Mouse (Mus musculus) forebrain, embryonic 16.5 days (tissue): ENCODE measurements around the gene Banf2. TPM values are rescaled to one million over a fixed set of nuclear protein-coding genes. Genes with fewer than 3 reads are reported as not detected.

Source experiments
- ATAC-seq: fragments of 200-750 bp; cut with Nextera tagmentation; 2 replicates; pipeline ENCODE4 v1.8.0; 2017; ENCODE audit warnings: mild to moderate bottlenecking, moderate library complexity
- H3K27ac ChIP-seq: fragments of 300-500 bp; sonication (generic); 2 replicates; pipeline ENCODE4 v1.5.1; 2014; ENCODE audit warnings: low read length, control low read depth
- H3K27me3 ChIP-seq: fragments of 300-500 bp; sonication (generic); replicated peaks from 2 replicates; pipeline ENCODE4 v1.6.1; 2014; ENCODE audit warnings: low read length; ENCODE audit not compliant: control insufficient read depth, insufficient read depth
- H3K36me3 ChIP-seq: fragments of 300-500 bp; sonication (generic); 2 replicates; pipeline ENCODE4 v1.6.1; 2014; ENCODE audit not compliant: control insufficient read depth, insufficient read depth
- H3K4me1 ChIP-seq: fragments of 300-500 bp; sonication (generic); replicated peaks from 2 replicates; pipeline ENCODE4 v1.6.1; 2014; ENCODE audit warnings: low read length; ENCODE audit not compliant: control insufficient read depth, insufficient read depth
- H3K4me2 ChIP-seq: fragments of 300-500 bp; sonication (generic); 2 replicates; pipeline ENCODE4 v1.6.1; 2014; ENCODE audit warnings: mild to moderate bottlenecking, low read length, control low read depth
- H3K4me3 ChIP-seq: fragments of 300-500 bp; sonication (generic); replicated peaks from 2 replicates; pipeline ENCODE4 v1.5.1; 2014; ENCODE audit warnings: mild to moderate bottlenecking, low read length, control low read depth
- H3K9ac ChIP-seq: fragments of 300-500 bp; sonication (generic); replicated peaks from 2 replicates; pipeline ENCODE4 v1.6.1; 2014; ENCODE audit warnings: low read depth, low read length, control low read depth
- H3K9me3 ChIP-seq: fragments of 300-500 bp; sonication (generic); 2 replicates; pipeline ENCODE4 v1.6.1; 2016; ENCODE audit warnings: low read length; ENCODE audit not compliant: control insufficient read depth
- WGBS: fragments of 180-500 bp; shearing (Covaris S2); extraction: QIAGEN DNeasy Blood & Tissue Kit; methylation state at CpG from one replicate; pipeline ENCODE4 v1.1.7; 2014; 5-methylcytosine and 5-hydroxymethylcytosine counted together
- polyA plus RNA-seq: library from polyadenylated mRNA; unstranded; fragments of >200 nt; fragmentation: Nextera tagmentation; extraction: Ambion mirVana; gene quantifications from 2 replicates; pipeline ENCODE4 v1.2.1, GENCODE M21; 2015

The Banf2 gene
- polyA plus RNA-seq, 1 experiment from 2014 or later: not detected

GRCm38 (mm10) chr2:144015861-144016260 is 17.0 kb upstream of the Banf2 start:
- H3K27me3 ChIP-seq: no peaks in the 10 kb centered on the region; the same call in 1 of the 2 replicates
- H3K4me1 ChIP-seq: no peaks in the 10 kb centered on the region; the same call in 1 of the 2 replicates
- no peak for ATAC-seq
- no peak overlapping the region for H3K9ac ChIP-seq
- no peaks in the 10 kb centered on the region for H3K36me3 ChIP-seq
- H3K27ac ChIP-seq: no peak overlapping the region
- 91% methylated on average over 9 of the region's 9 CpGs for WGBS
- H3K9me3 ChIP-seq: no peaks in the 10 kb centered on the region
- H3K4me2 ChIP-seq: no peak overlapping the region
- no peak overlapping the region for H3K4me3 ChIP-seq

- WGBS: 71% methylated on average over 2 of the region's 2 CpGs
These were observed 12.9 kb upstream of the Banf2 start for GRCm38 (mm10) chr2:144019971-144020370.

GRCm38 (mm10) chr2:144022441-144022840 is 10.4 kb upstream of the Banf2 start:
- Histone ChIP-seq H3K27me3 (no peaks in the 10 kb centered on the region), H3K4me1 (no peaks in the 10 kb centered on the region), H3K9me3 (no peaks in the 10 kb centered on the region), H3K27ac (no peak overlapping the region), H3K4me2 (no peak overlapping the region), H3K36me3 (no peaks in the 10 kb centered on the region), H3K9ac (no peak overlapping the region), H3K4me3 (no peak overlapping the region)
- ATAC-seq: no peak
- 72% methylated on average over 3 of the region's 3 CpGs for WGBS

More at GRCm38 (mm10) chr2:144019971-144020370, 12.9 kb upstream of the Banf2 start:
- H3K4me3 ChIP-seq: no peak overlapping the region
- H3K4me1 ChIP-seq: no peaks in the 10 kb centered on the region
- no peaks in the 10 kb centered on the region for H3K9me3 ChIP-seq
- no peak overlapping the region for H3K9ac ChIP-seq
- no peaks in the 10 kb centered on the region for H3K27me3 ChIP-seq
- no peak overlapping the region for H3K4me2 ChIP-seq
- no peaks in the 10 kb centered on the region for H3K36me3 ChIP-seq
- no peak for ATAC-seq
- H3K27ac ChIP-seq: no peak overlapping the region

GRCm38 (mm10) chr2:144025361-144025760 is 7.5 kb upstream of the Banf2 start:
- Histone ChIP-seq H3K36me3 (no peaks in the 10 kb centered on the region), H3K27me3 (no peaks in the 10 kb centered on the region), H3K9ac (no peak overlapping the region), H3K27ac (no peak overlapping the region), H3K4me3 (no peak overlapping the region), H3K4me1 (no peaks in the 10 kb centered on the region), H3K4me2 (no peak overlapping the region), H3K9me3 (no peaks in the 10 kb centered on the region)
- 90% methylated on average over 9 of the region's 9 CpGs for WGBS
- ATAC-seq: no peak

DNA sequence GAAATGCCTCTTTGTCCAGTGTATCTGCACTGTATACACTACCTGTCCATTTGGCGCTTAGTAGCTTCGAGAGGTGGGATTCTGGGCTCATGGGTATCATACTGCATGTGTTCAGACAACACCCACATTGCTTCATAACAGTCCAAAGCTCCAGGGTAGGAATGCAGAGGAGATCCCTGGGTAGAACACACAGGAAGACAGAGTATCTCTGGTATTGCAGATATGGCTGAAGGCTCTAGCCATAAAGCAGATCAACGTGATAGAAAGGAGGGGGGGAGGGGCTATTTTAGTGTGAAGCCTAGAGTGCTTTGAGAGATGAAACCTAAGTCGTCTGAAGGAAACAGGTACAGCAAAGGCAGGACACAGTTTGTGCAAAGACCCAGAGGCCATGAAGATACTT is 6.4 kb upstream of the Banf2 start:
- no peak overlapping the region for H3K4me3 ChIP-seq
- no peaks in the 10 kb centered on the region for H3K36me3 ChIP-seq
- no peak overlapping the region for H3K27ac ChIP-seq
- no peaks in the 10 kb centered on the region for H3K9me3 ChIP-seq
- ATAC-seq: no peak
- no peaks in the 10 kb centered on the region for H3K27me3 ChIP-seq
- H3K9ac ChIP-seq: no peak overlapping the region
- H3K4me2 ChIP-seq: no peak overlapping the region
- WGBS: 89% methylated on average over 4 of the region's 4 CpGs
- no peaks in the 10 kb centered on the region for H3K4me1 ChIP-seq

- H3K4me3 ChIP-seq: no peak overlapping the region
- no peak overlapping the region for H3K9ac ChIP-seq
- H3K4me2 ChIP-seq: no peak overlapping the region
- no peak overlapping the region for H3K27ac ChIP-seq
- no peaks in the 10 kb centered on the region for H3K27me3 ChIP-seq
- H3K4me1 ChIP-seq: no peaks in the 10 kb centered on the region
- ATAC-seq: no peak
- H3K9me3 ChIP-seq: no peaks in the 10 kb centered on the region
- 92% methylated on average over 7 of the region's 7 CpGs for WGBS
- no peaks in the 10 kb centered on the region for H3K36me3 ChIP-seq
These were observed 2.1 kb upstream of the Banf2 start for GRCm38 (mm10) chr2:144030791-144031190.

GRCm38 (mm10) chr2:144044726-144045125 is 11.9 kb downstream of the Banf2 start:
- ATAC-seq: no peak
- peaks cover 15% of the 10 kb centered on the region for H3K9me3 ChIP-seq

GRCm38 (mm10) chr2:144045756-144046560 is 13.1 kb downstream of the Banf2 start:
- no peak overlapping the region for H3K9ac ChIP-seq
- no peaks in the 10 kb centered on the region for H3K36me3 ChIP-seq
- H3K4me1 ChIP-seq: no peaks in the 10 kb centered on the region
- no peak overlapping the region for H3K4me2 ChIP-seq
- H3K4me3 ChIP-seq: no peak overlapping the region
- H3K9me3 ChIP-seq: peaks cover 15% of the 10 kb centered on the region
- 65% methylated on average over 5 of the region's 5 CpGs for WGBS
- no peak overlapping the region for H3K27ac ChIP-seq
- H3K27me3 ChIP-seq: no peaks in the 10 kb centered on the region
- peak; percentile 40; the same call in 1 of the 2 replicates for ATAC-seq

More at GRCm38 (mm10) chr2:144044726-144045125, 11.9 kb downstream of the Banf2 start:
- Histone ChIP-seq H3K9ac (no peak overlapping the region), H3K4me3 (no peak overlapping the region), H3K4me2 (no peak overlapping the region), H3K4me1 (no peaks in the 10 kb centered on the region), H3K27me3 (no peaks in the 10 kb centered on the region), H3K27ac (no peak overlapping the region), H3K36me3 (no peaks in the 10 kb centered on the region)
- WGBS: 78% methylated on average over 6 of the region's 6 CpGs

DNA sequence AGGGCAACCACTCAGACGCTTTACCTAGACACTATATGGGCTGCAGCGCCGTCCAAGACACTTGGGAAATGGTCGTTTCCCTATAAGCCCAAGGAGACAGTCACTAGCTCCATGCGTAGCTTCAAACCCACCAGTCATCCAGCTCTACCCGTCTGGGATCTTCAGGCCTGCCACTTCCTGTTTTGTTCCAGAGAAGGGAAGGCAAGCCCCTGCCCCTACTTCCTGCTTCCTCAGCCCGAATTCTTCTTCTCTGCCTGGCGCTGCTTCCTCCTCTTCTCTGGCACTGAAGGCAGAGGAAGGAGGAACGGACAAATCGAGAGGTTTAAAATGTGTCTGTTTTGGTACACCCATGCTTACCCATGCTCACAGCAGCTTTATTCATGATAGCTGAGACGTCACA is 14.1 kb downstream of the Banf2 start:
- Histone ChIP-seq H3K4me1 (no peaks in the 10 kb centered on the region), H3K4me2 (no peak overlapping the region), H3K9ac (no peak overlapping the region), H3K36me3 (no peaks in the 10 kb centered on the region), H3K9me3 (peaks cover 12% of the 10 kb centered on the region), H3K27ac (no peak overlapping the region), H3K4me3 (no peak overlapping the region), H3K27me3 (no peaks in the 10 kb centered on the region)
- 84% methylated on average over 11 of the region's 11 CpGs for WGBS
- no peak for ATAC-seq
